Mouse (Mus musculus) CH12.LX (cell line): ENCODE measurements around the gene Cd2bp2.

Experiments
- CTCF ChIP-seq, 2 experiments: IDR thresholded peaks in 1 of 2; conservative IDR thresholded peaks in 1 of 2; 2 replicates each; pipeline ENCODE4 v1.5.1; 2011 to 2012; ENCODE audit warnings: low read depth in 2 of 2, low read length in 2 of 2, improper control_type of control experiment in 1 of 2, inconsistent platforms in 1 of 2, mild to moderate bottlenecking in 1 of 2, moderate library complexity in 1 of 2
- MAFK ChIP-seq: IDR thresholded peaks from 2 replicates; pipeline ENCODE4 v1.6.1; 2011; ENCODE audit warnings: low read length, improper control_type of control experiment; ENCODE audit not compliant: insufficient replicate concordance
- PAX5 ChIP-seq: IDR thresholded peaks from 2 replicates; pipeline ENCODE4 v1.6.1; 2012; ENCODE audit warnings: low read length, inconsistent platforms, mixed read lengths
- TCF12 ChIP-seq: IDR thresholded peaks from 2 replicates; pipeline ENCODE4 v1.6.1; 2014; ENCODE audit warnings: low read depth, mild to moderate bottlenecking, inconsistent platforms, low read length, improper control_type of control experiment

GRCm38 (mm10) chr7:127165607-127166493 is 30.0 kb downstream of the Cd2bp2 start:
- TF ChIP-seq PAX5: no peak
- TF ChIP-seq MAFK: peak; percentile 48; the same call in 1 of the 2 replicates
- TF ChIP-seq TCF12: peak; percentile 77
- no peak for TF ChIP-seq CTCF (conservative IDR thresholded peaks at IDR 0.05 in 1 of 2, IDR thresholded peaks at IDR 0.05 in 1 of 2; ENCODE audit: low read depth in 2 of 2, low read length in 2 of 2)
